Mouse (Mus musculus) liver, postnatal 0 days (tissue): ENCODE results near the gene H2-T22. TPM values are rescaled to one million over a fixed set of nuclear protein-coding genes. Genes with fewer than 3 reads are reported as not detected.

ENCODE experiments used
- ATAC-seq: fragments of 200-750 bp; cut with Nextera tagmentation; 2 replicates; pipeline ENCODE4 v1.8.0; 2017; ENCODE audit warnings: mild to moderate bottlenecking, moderate library complexity
- DNase-seq: peaks from one replicate; pipeline ENCODE4 v3.0.0-alpha.2; 2016
- H3K27ac ChIP-seq: fragments of 300-500 bp; sonication (generic); 2 replicates; pipeline ENCODE4 v1.5.1; 2014; ENCODE audit warnings: antibody characterized with exemption, moderate library complexity, mild to moderate bottlenecking, low read depth
- H3K27me3 ChIP-seq: fragments of 300-500 bp; sonication (generic); 2 replicates; pipeline ENCODE4 v1.6.1; 2014; ENCODE audit warnings: low read length, control low read depth, mixed read lengths; ENCODE audit not compliant: insufficient read depth
- H3K36me3 ChIP-seq: fragments of 300-500 bp; sonication (generic); replicated peaks from 2 replicates; pipeline ENCODE4 v1.6.1; 2014; ENCODE audit warnings: mild to moderate bottlenecking, control low read depth, low read length, moderate library complexity, mixed read lengths; ENCODE audit not compliant: insufficient read depth
- H3K4me1 ChIP-seq: fragments of 300-500 bp; sonication (generic); 2 replicates; pipeline ENCODE4 v1.6.1; 2014; ENCODE audit warnings: antibody characterized with exemption, mild to moderate bottlenecking, control low read depth; ENCODE audit not compliant: insufficient read depth
- H3K4me2 ChIP-seq: fragments of 300-500 bp; sonication (generic); 2 replicates; pipeline ENCODE4 v1.6.1; 2014; ENCODE audit warnings: low read depth, mild to moderate bottlenecking, low read length, moderate library complexity, mixed read lengths
- H3K4me3 ChIP-seq: fragments of 300-500 bp; sonication (generic); 2 replicates; pipeline ENCODE4 v1.5.1; 2014; ENCODE audit warnings: low read depth, low read length
- H3K9ac ChIP-seq: fragments of 300-500 bp; sonication (generic); replicated peaks from 2 replicates; pipeline ENCODE4 v1.6.1; 2014; ENCODE audit warnings: mild to moderate bottlenecking, moderate library complexity
- H3K9me3 ChIP-seq: fragments of 300-500 bp; sonication (generic); 2 replicates; pipeline ENCODE4 v1.6.1; 2016; ENCODE audit warnings: mild to moderate bottlenecking, control low read depth, low read length, mixed read lengths
- CTCF ChIP-seq: sonication (generic); IDR thresholded peaks from 2 replicates; pipeline ENCODE4 v1.5.1; 2016; ENCODE audit warnings: antibody characterized with exemption, low read depth
- EP300 ChIP-seq: IDR thresholded peaks from 2 replicates; pipeline ENCODE4 v1.6.1; 2016; ENCODE audit warnings: antibody characterized with exemption, low read depth, mild to moderate bottlenecking
- WGBS: fragments of 180-500 bp; shearing (Covaris S2); extraction: QIAGEN DNeasy Blood & Tissue Kit; methylation state at CpG from one replicate; pipeline ENCODE4 v1.1.7; 2014; ENCODE audit not compliant: insufficient replicate concordance; 5-methylcytosine and 5-hydroxymethylcytosine counted together
- polyA plus RNA-seq: library from polyadenylated mRNA; unstranded; fragments of >200 nt; fragmentation: Nextera tagmentation; extraction: Ambion mirVana; gene quantifications from 2 replicates; pipeline ENCODE4 v1.2.1, GENCODE M21; 2015

H2-T22 gene
- polyA plus RNA-seq, 1 experiment from 2014 or later, result 17.1 TPM

DNA sequence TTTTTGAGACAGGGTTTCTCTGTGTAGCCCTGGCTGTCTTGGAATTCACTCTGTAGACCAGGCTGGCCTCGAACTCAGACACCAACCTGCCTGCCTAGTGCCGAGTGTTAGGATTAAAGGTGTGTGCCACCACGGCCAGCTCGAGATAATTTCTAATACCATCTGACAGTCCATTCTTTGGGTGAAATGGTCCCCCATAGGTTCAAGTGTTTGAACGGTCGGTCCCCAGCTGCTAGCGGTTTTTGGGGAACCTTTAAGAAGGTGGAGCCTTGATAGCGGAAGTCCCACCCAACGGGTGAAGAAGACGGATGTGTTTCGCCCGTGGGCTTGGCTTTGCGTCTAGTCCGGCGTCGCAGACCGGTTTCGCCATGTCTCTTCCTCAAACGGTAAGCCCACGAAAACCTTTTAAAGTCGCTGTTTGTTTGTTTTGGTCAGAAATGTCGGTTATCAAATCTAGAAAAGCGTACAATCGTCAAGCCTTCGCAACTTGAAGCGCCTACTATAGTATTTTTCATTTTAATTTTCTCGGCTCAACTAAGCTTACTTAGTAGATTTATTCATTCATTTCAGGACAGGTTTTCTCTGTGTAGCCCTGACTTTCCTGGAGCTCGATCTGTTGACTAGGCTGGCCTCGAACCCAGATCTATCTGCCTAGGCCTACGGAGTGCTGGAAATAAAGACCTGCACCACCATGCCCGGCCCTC is 48.2 kb downstream of the H2-T22 start:
- Histone ChIP-seq H3K9me3 (no peaks in the 10 kb centered on the region), H3K4me2 (peak overlapping the region; percentile 74), H3K4me1 (peaks cover 22% of the 10 kb centered on the region), H3K4me3 (peak overlapping the region; percentile 63), H3K27me3 (no peaks in the 10 kb centered on the region), H3K9ac (peak overlapping the region; percentile 70), H3K27ac (peak overlapping the region; percentile 86), H3K36me3 (no peaks in the 10 kb centered on the region)
- TF ChIP-seq CTCF (no peak), EP300 (0 out of 2 replicates have a peak, but pooled peaks have one; percentile 9)
- DNase-seq (peak; percentile 86), ATAC-seq (peak; percentile 55)
- WGBS, result 2% methylated on average over 31 of the region's 31 CpGs

DNA sequence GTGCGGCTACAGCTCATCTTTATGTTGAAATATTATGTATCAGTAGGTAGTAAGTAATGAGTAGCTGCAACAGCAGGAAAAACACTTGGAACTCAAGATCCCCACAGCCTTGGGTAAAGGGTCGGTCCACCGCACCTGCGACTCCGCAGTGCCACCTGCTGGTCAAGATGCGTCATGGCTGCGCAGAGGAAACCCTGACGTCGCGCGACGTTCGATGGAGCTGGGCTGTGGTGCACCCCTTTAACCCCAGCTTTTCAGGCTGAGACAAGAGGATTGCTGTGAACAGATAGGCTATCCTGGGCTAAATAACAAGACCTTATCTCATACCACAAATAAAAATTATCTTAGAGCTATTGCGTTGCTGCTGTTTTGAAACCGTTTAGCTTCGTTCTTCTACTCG is 48.9 kb downstream of the H2-T22 start:
- Histone ChIP-seq H3K9ac (peak overlapping the region; percentile 70; the same call in 1 of the 2 replicates), H3K4me2 (peak overlapping the region; percentile 74), H3K36me3 (peaks cover 1% of the 10 kb centered on the region; the same call in 1 of the 2 replicates), H3K27me3 (no peaks in the 10 kb centered on the region), H3K27ac (peak overlapping the region; percentile 86; the same call in 1 of the 2 replicates), H3K9me3 (no peaks in the 10 kb centered on the region), H3K4me3 (peak overlapping the region; percentile 63), H3K4me1 (peaks cover 18% of the 10 kb centered on the region)
- ATAC-seq, result peak; percentile 64
- DNase-seq, result peak; percentile 89
- no peak for TF ChIP-seq EP300
- peak; percentile 100 for TF ChIP-seq CTCF
- 4% methylated on average over 17 of the region's 17 CpGs for WGBS

DNA sequence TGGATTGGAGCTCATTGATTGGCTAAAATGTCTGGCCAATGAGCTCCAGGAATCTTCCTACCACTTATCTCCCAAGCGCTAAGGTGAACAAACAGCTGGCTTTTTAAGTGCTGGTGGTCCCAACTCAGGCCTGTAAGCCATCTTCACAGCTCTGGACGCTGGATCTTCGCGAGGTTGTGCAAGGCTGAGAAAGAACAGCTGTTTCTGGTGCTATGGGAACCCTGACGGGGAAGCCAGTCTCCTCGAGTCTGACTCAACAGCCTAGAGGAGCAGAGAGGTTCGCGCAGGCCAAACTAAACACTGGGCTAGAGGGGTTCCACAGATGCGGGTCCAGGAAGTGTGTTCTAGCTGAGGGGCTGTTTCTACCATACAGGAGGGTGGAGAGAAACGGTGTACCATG is 50.8 kb downstream of the H2-T22 start:
- ATAC-seq (no peak), DNase-seq (no peak)
- no peak overlapping the region for H3K4me2 ChIP-seq
- no peak overlapping the region for H3K27ac ChIP-seq
- 28% methylated on average over 10 of the region's 10 CpGs for WGBS
- no peak overlapping the region for H3K9ac ChIP-seq
- no peaks in the 10 kb centered on the region for H3K9me3 ChIP-seq
- no peaks in the 10 kb centered on the region for H3K27me3 ChIP-seq
- peaks cover 3% of the 10 kb centered on the region; the same call in 1 of the 2 replicates for H3K4me1 ChIP-seq
- peaks cover 10% of the 10 kb centered on the region; the same call in 1 of the 2 replicates for H3K36me3 ChIP-seq
- no peak overlapping the region for H3K4me3 ChIP-seq
- TF ChIP-seq EP300, result no peak
- no peak for TF ChIP-seq CTCF

Other genes with a start within 250 kb of the H2-T22 start
- 15.4 and 18.6 TPM in 2 replicates for gene Ier3, start 221.1 kb downstream of the H2-T22 start, polyA plus RNA-seq
- gene Flot1, start 219.5 kb downstream of the H2-T22 start, polyA plus RNA-seq, result 25.9 and 31.3 TPM in 2 replicates
- 198 and 213 TPM in 2 replicates for gene Tubb5, start 204.4 kb downstream of the H2-T22 start, polyA plus RNA-seq
- 2.5 and 3.3 TPM in 2 replicates for gene Mdc1, start 201.2 kb downstream of the H2-T22 start, polyA plus RNA-seq
- 15.5 and 15.8 TPM in 2 replicates for gene Nrm, start 181.4 kb downstream of the H2-T22 start, polyA plus RNA-seq
- gene Ppp1r18, start 177.2 kb downstream of the H2-T22 start, polyA plus RNA-seq, result 14.1 and 15.3 TPM in 2 replicates
- gene Dhx16, start 162.9 kb downstream of the H2-T22 start, polyA plus RNA-seq, result 14.3 and 15.6 TPM in 2 replicates
- 15.6 and 16.9 TPM in 2 replicates for gene 2310061I04Rik, start 145.3 kb downstream of the H2-T22 start, polyA plus RNA-seq
- 3.4 and 4.8 TPM in 2 replicates for gene Atat1, start 132.7 kb downstream of the H2-T22 start, polyA plus RNA-seq
- 81.2 and 82.4 TPM in 2 replicates for gene Mrps18b, start 126.4 kb downstream of the H2-T22 start, polyA plus RNA-seq
- gene Ppp1r10, start 126.3 kb downstream of the H2-T22 start, polyA plus RNA-seq, result 10.0 and 15.9 TPM in 2 replicates
- 37.8 and 47.7 TPM in 2 replicates for gene Abcf1, start 73.0 kb downstream of the H2-T22 start, polyA plus RNA-seq
- 9.5 and 10.8 TPM in 2 replicates for gene Gnl1, start 62.9 kb downstream of the H2-T22 start, polyA plus RNA-seq
- 6.1 and 6.3 TPM in 2 replicates for gene Prr3, start 62.5 kb downstream of the H2-T22 start, polyA plus RNA-seq
- 4.6 and 5.4 TPM in 2 replicates for gene H2-T24, start 22.2 kb downstream of the H2-T22 start, polyA plus RNA-seq
- 113 and 120 TPM in 2 replicates for gene H2-T23, start 9.9 kb downstream of the H2-T22 start, polyA plus RNA-seq
- not detected in 2 replicates for gene Gm6034, start 214 bp upstream of the H2-T22 start, polyA plus RNA-seq
- gene Gm11127, start 15.6 kb upstream of the H2-T22 start, polyA plus RNA-seq, result 0.12 TPM in 1 of 2 replicates, not detected in the other
- gene Gm19684, start 78.9 kb upstream of the H2-T22 start, polyA plus RNA-seq, result not detected in 2 replicates
- gene Gm7030, start 86.7 kb upstream of the H2-T22 start, polyA plus RNA-seq, result not detected in 2 replicates
- gene Gm8909, start 125.8 kb upstream of the H2-T22 start, polyA plus RNA-seq, result not detected in 2 replicates
- gene H2-T3, start 147.5 kb upstream of the H2-T22 start, polyA plus RNA-seq, result not detected in 2 replicates
- 53.2 and 55.1 TPM in 2 replicates for gene Rpp21, start 215.3 kb upstream of the H2-T22 start, polyA plus RNA-seq
- gene Trim39, start 229.5 kb upstream of the H2-T22 start, polyA plus RNA-seq, result 2.7 and 3.6 TPM in 2 replicates
- gene H2-M10.2, start 243.7 kb upstream of the H2-T22 start, polyA plus RNA-seq, result not detected in 2 replicates